Mouse (Mus musculus) common myeloid progenitor, adult 5-6 weeks (primary cell): Measurements from ENCODE around the gene Bicra. TPM values are rescaled to one million over a fixed set of nuclear protein-coding genes. Genes with fewer than 3 reads are reported as not detected.

Experiments
- ATAC-seq: replicated peaks from 2 replicates; pipeline ENCODE4 v1.8.0; 2016; ENCODE audit warnings: low read depth, mild to moderate bottlenecking, moderate TSS enrichment, inconsistent platforms; ENCODE audit not compliant: poor library complexity, severe bottlenecking
- total RNA-seq: library from RNA; stranded (forward); fragments of 200-1000, 187-1606 nt; gene quantifications from 2 replicates; pipeline ENCODE4 v1.2.3, GENCODE M21; 2017

The Bicra gene
- total RNA-seq, 1 experiment from 2014 or later: 2.5 TPM

- peak; percentile 89 for ATAC-seq
Observed at GRCm38 (mm10) chr7:16018016-16018810, 29.5 kb downstream of the Bicra start.

- ATAC-seq: no peak
Observed at GRCm38 (mm10) chr7:16015384-16015783, 32.3 kb downstream of the Bicra start.

GRCm38 (mm10) chr7:16014521-16015175 is 33.1 kb downstream of the Bicra start:
- no peak for ATAC-seq

- ATAC-seq: no peak
Observed at GRCm38 (mm10) chr7:16013722-16014275, 33.9 kb downstream of the Bicra start.

GRCm38 (mm10) chr7:16012576-16013263 is 35.0 kb downstream of the Bicra start:
- ATAC-seq: peak; percentile 62

- ATAC-seq: peak; percentile 76
Observed at GRCm38 (mm10) chr7:16011418-16012085, 36.2 kb downstream of the Bicra start.

GRCm38 (mm10) chr7:16010649-16011048 is 37.1 kb downstream of the Bicra start:
- ATAC-seq: no peak

- no peak for ATAC-seq
Observed at GRCm38 (mm10) chr7:16009636-16010035, 38.1 kb downstream of the Bicra start.

GRCm38 (mm10) chr7:16005020-16005419 is 42.7 kb downstream of the Bicra start:
- no peak for ATAC-seq

- ATAC-seq: no peak
Observed at GRCm38 (mm10) chr7:16004177-16004856, 43.4 kb downstream of the Bicra start.

GRCm38 (mm10) chr7:16003032-16003431 is 44.7 kb downstream of the Bicra start:
- ATAC-seq: 0 out of 2 replicates have a peak, but pooled peaks have one; percentile 15

GRCm38 (mm10) chr7:16002171-16002570 is 45.5 kb downstream of the Bicra start:
- ATAC-seq: peak; percentile 85

GRCm38 (mm10) chr7:16001691-16002090 is 46.0 kb downstream of the Bicra start:
- no peak for ATAC-seq

GRCm38 (mm10) chr7:15993789-15994188 is 53.9 kb downstream of the Bicra start:
- no peak for ATAC-seq

GRCm38 (mm10) chr7:15993152-15993551 is 54.6 kb downstream of the Bicra start:
- no peak for ATAC-seq

GRCm38 (mm10) chr7:15991764-15992163 is 56.0 kb downstream of the Bicra start:
- ATAC-seq: no peak

GRCm38 (mm10) chr7:15987661-15988356 is 59.9 kb downstream of the Bicra start:
- no peak for ATAC-seq

GRCm38 (mm10) chr7:15982729-15983407 is 64.9 kb downstream of the Bicra start:
- ATAC-seq: peak; percentile 69
